Mouse (Mus musculus): Measurements from ENCODE around the gene Fbn1. TPM values are rescaled to one million over a fixed set of nuclear protein-coding genes. Genes with fewer than 3 reads are reported as not detected.

Fbn1 gene
- polyA plus RNA-seq, 1 experiment from 2014 or later = 9.9 TPM

- Histone ChIP-seq H3K4me3 (ENCODE audit: low read depth, low read length) (peak overlapping the region; percentile 58), H3K9me3 (ENCODE audit: control insufficient read depth) (no peaks in the 10 kb centered on the region), H3K4me1 (replicated peaks; ENCODE audit: control insufficient read depth, insufficient read depth, low read length) (no peaks in the 10 kb centered on the region), H3K27me3 (replicated peaks; ENCODE audit: control insufficient read depth, insufficient read depth, low read length) (peaks cover 29% of the 10 kb centered on the region), H3K4me2 (replicated peaks; ENCODE audit: low read depth) (peak overlapping the region; percentile 68), H3K36me3 (ENCODE audit: control insufficient read depth, insufficient read depth) (no peaks in the 10 kb centered on the region), H3K9ac (ENCODE audit: low read depth, low read length) (peak overlapping the region; percentile 58), H3K27ac (ENCODE audit: low read depth, low read length) (peak overlapping the region; percentile 71)
- 4% methylated on average over 37 of the region's 37 CpGs for WGBS
- TF ChIP-seq CTCF (IDR thresholded peaks at IDR 0.05; ENCODE audit: low read depth) = no peak
- peak; percentile 60 for ATAC-seq
Measured at GRCm38 (mm10) chr2:125506316-125507054, 1.3 kb downstream of the Fbn1 start.

GRCm38 (mm10) chr2:125505746-125506315, 2.0 kb downstream of the Fbn1 start:
- Histone ChIP-seq H3K36me3 (ENCODE audit: control insufficient read depth, insufficient read depth) (no peaks in the 10 kb centered on the region), H3K4me1 (replicated peaks; ENCODE audit: control insufficient read depth, insufficient read depth, low read length) (no peaks in the 10 kb centered on the region), H3K4me2 (replicated peaks; ENCODE audit: low read depth) (peak overlapping the region; percentile 68), H3K27ac (ENCODE audit: low read depth, low read length) (peak overlapping the region; percentile 71), H3K9ac (ENCODE audit: low read depth, low read length) (peak overlapping the region; percentile 58), H3K9me3 (ENCODE audit: control insufficient read depth) (no peaks in the 10 kb centered on the region), H3K27me3 (replicated peaks; ENCODE audit: control insufficient read depth, insufficient read depth, low read length) (peaks cover 29% of the 10 kb centered on the region), H3K4me3 (ENCODE audit: low read depth, low read length) (peak overlapping the region; percentile 58)
- TF ChIP-seq CTCF (IDR thresholded peaks at IDR 0.05; ENCODE audit: low read depth) = peak; percentile 29; the same call in 1 of the 2 replicates
- peak; percentile 46 for ATAC-seq
- under 1% methylated on average over 48 of the region's 48 CpGs for WGBS

GRCm38 (mm10) chr2:125505006-125505745, 2.6 kb downstream of the Fbn1 start, which contains the start of gene Gm9913:
Gm9913 (plus strand) TSS chr2:125505089.
- Histone ChIP-seq H3K27ac (ENCODE audit: low read depth, low read length) (peak within 1 kb of the TSS; percentile 71), H3K9ac (ENCODE audit: low read depth, low read length) (peak within 1 kb of the TSS; percentile 58), H3K36me3 (ENCODE audit: control insufficient read depth, insufficient read depth) (no peaks in the 10 kb centered on the region), H3K4me3 (ENCODE audit: low read depth, low read length) (peak within 1 kb of the TSS; percentile 58), H3K4me1 (replicated peaks; ENCODE audit: control insufficient read depth, insufficient read depth, low read length) (no peaks in the 10 kb centered on the region), H3K9me3 (ENCODE audit: control insufficient read depth) (no peaks in the 10 kb centered on the region), H3K4me2 (replicated peaks; ENCODE audit: low read depth) (peak within 1 kb of the TSS; percentile 68), H3K27me3 (replicated peaks; ENCODE audit: control insufficient read depth, insufficient read depth, low read length) (peaks cover 29% of the 10 kb centered on the region)
- no peak for ATAC-seq
- WGBS = 3% methylated on average over 44 of the region's 45 CpGs
- no peak for TF ChIP-seq CTCF (IDR thresholded peaks at IDR 0.05; ENCODE audit: low read depth)

- H3K4me3 ChIP-seq (ENCODE audit: low read depth, low read length) = no peak overlapping the region
Measured at GRCm38 (mm10) chr2:125501526-125501925, 6.3 kb downstream of the Fbn1 start.

GRCm38 (mm10) chr2:125498216-125498615, 9.6 kb downstream of the Fbn1 start:
- Histone ChIP-seq H3K36me3 (ENCODE audit: control insufficient read depth, insufficient read depth) (no peaks in the 10 kb centered on the region), H3K9ac (ENCODE audit: low read depth, low read length) (no peak overlapping the region), H3K9me3 (ENCODE audit: control insufficient read depth) (no peaks in the 10 kb centered on the region), H3K4me2 (replicated peaks; ENCODE audit: low read depth) (no peak overlapping the region), H3K4me1 (replicated peaks; ENCODE audit: control insufficient read depth, insufficient read depth, low read length) (no peaks in the 10 kb centered on the region), H3K4me3 (ENCODE audit: low read depth, low read length) (no peak overlapping the region), H3K27ac (ENCODE audit: low read depth, low read length) (no peak overlapping the region), H3K27me3 (replicated peaks; ENCODE audit: control insufficient read depth, insufficient read depth, low read length) (no peaks in the 10 kb centered on the region)
- no peak for ATAC-seq
- TF ChIP-seq CTCF (IDR thresholded peaks at IDR 0.05; ENCODE audit: low read depth) = no peak
- 85% methylated on average over 7 of the region's 7 CpGs for WGBS

More at GRCm38 (mm10) chr2:125501526-125501925, 6.3 kb downstream of the Fbn1 start:
- Histone ChIP-seq H3K27me3 (replicated peaks; ENCODE audit: control insufficient read depth, insufficient read depth, low read length) (peaks cover 22% of the 10 kb centered on the region), H3K27ac (ENCODE audit: low read depth, low read length) (no peak overlapping the region), H3K9ac (ENCODE audit: low read depth, low read length) (no peak overlapping the region), H3K36me3 (ENCODE audit: control insufficient read depth, insufficient read depth) (no peaks in the 10 kb centered on the region), H3K4me2 (replicated peaks; ENCODE audit: low read depth) (no peak overlapping the region), H3K9me3 (ENCODE audit: control insufficient read depth) (no peaks in the 10 kb centered on the region), H3K4me1 (replicated peaks; ENCODE audit: control insufficient read depth, insufficient read depth, low read length) (no peaks in the 10 kb centered on the region)
- no peak for ATAC-seq
- no peak for TF ChIP-seq CTCF (IDR thresholded peaks at IDR 0.05; ENCODE audit: low read depth)

GRCm38 (mm10) chr2:125496696-125497095, 11.1 kb downstream of the Fbn1 start:
- no peak overlapping the region for H3K9ac ChIP-seq (ENCODE audit: low read depth, low read length)
- no peak overlapping the region for H3K4me3 ChIP-seq (ENCODE audit: low read depth, low read length)
- no peak for TF ChIP-seq CTCF (IDR thresholded peaks at IDR 0.05; ENCODE audit: low read depth)
- H3K27me3 ChIP-seq (replicated peaks; ENCODE audit: control insufficient read depth, insufficient read depth, low read length) = no peaks in the 10 kb centered on the region
- no peaks in the 10 kb centered on the region for H3K36me3 ChIP-seq (ENCODE audit: control insufficient read depth, insufficient read depth)
- WGBS = 89% methylated on average over 5 of the region's 5 CpGs
- ATAC-seq = no peak
- no peaks in the 10 kb centered on the region for H3K9me3 ChIP-seq (ENCODE audit: control insufficient read depth)
- H3K4me1 ChIP-seq (replicated peaks; ENCODE audit: control insufficient read depth, insufficient read depth, low read length) = no peaks in the 10 kb centered on the region
- H3K27ac ChIP-seq (ENCODE audit: low read depth, low read length) = no peak overlapping the region
- no peak overlapping the region for H3K4me2 ChIP-seq (replicated peaks; ENCODE audit: low read depth)

All from intestine, postnatal 0 days (tissue).